Mouse (Mus musculus) embryonic fibroblast, embryonic 13.5 days (primary cell): Measurements from ENCODE around the gene Cd36. TPM values are rescaled to one million over a fixed set of nuclear protein-coding genes. Genes with fewer than 3 reads are reported as not detected.

ENCODE experiments used
- H3K27ac ChIP-seq: 2 replicates; pipeline ENCODE4 v1.5.1; 2012; ENCODE audit warnings: low read length, control low read depth, inconsistent platforms; ENCODE audit not compliant: insufficient read depth
- H3K4me1 ChIP-seq: 2 replicates; pipeline ENCODE4 v1.6.1; 2011; ENCODE audit warnings: low read length; ENCODE audit not compliant: control insufficient read depth, insufficient read depth
- H3K4me3 ChIP-seq: 2 replicates; pipeline ENCODE4 v1.5.1; 2011; ENCODE audit warnings: mild to moderate bottlenecking, control low read depth, low read length; ENCODE audit not compliant: insufficient read depth
- CTCF ChIP-seq: IDR thresholded peaks from 2 replicates; pipeline ENCODE4 v1.5.1; 2011; ENCODE audit warnings: mild to moderate bottlenecking, control low read depth, low read length, moderate library complexity, borderline replicate concordance; ENCODE audit not compliant: insufficient read depth
- POLR2A ChIP-seq: IDR thresholded peaks from 2 replicates; pipeline ENCODE4 v1.6.1; 2011; ENCODE audit warnings: low read depth, mild to moderate bottlenecking, control low read depth, low read length, moderate library complexity
- polyA plus RNA-seq: library from polyadenylated mRNA; stranded (reverse); fragments of >200 nt; gene quantifications from 2 replicates; pipeline ENCODE4 v1.2.4, GENCODE M21; 2011; ENCODE audit warnings: low read depth; ENCODE audit not compliant: missing spikeins, insufficient read length

Cd36 gene
- polyA plus RNA-seq, 1 experiment, result 4.2 TPM

DNA sequence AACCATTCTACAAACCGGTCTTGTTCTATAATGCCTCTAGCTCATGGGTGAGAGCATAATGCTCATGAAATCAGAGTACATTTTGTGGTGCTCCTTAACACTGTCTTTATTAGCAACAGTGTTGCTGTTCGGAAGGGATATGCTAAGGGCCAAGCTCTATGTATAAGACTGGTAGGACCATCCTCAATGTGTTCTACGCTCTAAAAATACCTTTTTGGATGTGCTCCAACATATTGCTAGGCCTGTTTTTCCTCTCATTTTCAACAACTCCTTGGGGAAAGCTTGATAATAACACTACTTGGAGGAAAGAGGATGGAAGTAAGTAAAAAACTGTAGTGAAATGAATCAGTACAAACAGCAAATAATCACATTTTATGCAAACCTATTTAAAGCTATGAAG, 44.7 kb downstream of the Cd36 start:
- H3K4me3 ChIP-seq, result no peak overlapping the region
- no peak overlapping the region for H3K27ac ChIP-seq
- TF ChIP-seq CTCF (no peak), POLR2A (no peak)
- H3K4me1 ChIP-seq, result no peaks in the 10 kb centered on the region

DNA sequence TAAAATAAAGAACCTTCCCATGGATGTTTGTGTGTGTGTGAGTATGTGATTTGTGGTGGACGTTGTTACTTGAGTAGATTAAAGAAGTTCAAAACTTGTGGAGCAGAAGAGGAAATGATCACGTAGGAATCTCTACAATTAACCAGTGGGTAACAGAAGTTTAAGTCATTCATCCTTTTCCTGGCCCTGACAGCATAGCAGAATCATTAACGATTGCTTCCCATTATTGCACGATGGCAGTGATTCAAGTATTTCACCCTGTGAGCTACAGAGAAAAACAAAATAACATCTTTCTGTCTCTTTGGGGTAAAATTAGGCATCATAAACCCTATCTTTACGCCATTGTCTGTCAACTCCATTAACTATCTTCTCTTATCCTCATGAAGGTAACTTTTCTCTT, 45.3 kb downstream of the Cd36 start:
- H3K4me1 ChIP-seq, result no peaks in the 10 kb centered on the region
- TF ChIP-seq POLR2A (no peak), CTCF (no peak)
- H3K4me3 ChIP-seq, result no peak overlapping the region
- no peak overlapping the region for H3K27ac ChIP-seq

DNA sequence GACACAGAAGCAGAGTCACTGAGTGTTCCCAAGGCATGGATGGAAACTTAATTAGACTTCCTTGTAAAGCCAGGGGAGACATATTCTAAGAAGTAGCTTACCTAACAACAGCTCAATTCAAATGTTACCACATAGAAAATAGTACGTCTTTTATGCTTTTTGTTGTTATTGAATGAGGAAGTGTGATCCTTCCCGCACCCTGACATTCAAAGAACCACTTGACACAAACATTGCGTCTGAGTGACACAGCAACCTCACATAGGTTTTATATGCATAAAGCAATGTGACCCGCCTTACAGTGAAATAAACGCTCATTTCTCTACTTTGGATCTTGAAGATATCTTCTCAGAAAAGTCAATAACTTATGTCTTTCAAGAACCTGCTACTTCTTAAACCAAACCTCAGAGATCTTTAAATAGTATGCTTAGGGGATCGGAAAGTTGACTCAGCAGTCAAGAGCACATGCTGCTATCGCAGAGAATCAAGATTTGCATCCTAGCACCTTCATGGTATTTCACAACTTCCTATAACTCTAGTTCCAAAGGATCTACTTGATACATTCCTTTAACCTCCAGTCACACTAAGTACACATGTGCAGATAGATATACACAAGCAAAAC, 46.4 kb downstream of the Cd36 start:
- no peak overlapping the region for H3K27ac ChIP-seq
- no peak overlapping the region for H3K4me3 ChIP-seq
- TF ChIP-seq CTCF (no peak), POLR2A (no peak)

DNA sequence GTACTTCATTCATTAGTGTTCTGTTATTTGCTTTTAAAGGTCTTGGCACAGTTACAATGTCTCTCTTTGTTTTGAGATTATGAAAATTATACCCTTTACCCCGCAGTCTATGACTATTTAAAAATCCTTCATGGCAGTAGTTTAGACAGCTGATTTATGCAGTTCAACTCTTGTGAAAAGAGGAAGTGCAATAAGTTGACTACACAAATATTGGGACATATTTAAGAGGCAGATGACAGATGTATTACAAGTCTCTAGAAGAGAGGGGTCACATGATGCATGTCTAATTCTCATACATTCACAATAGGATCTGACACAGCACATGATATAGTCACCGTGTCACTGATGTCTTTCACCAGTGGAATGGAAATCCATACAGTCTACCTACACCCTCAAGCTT, 49.1 kb downstream of the Cd36 start:
- no peak overlapping the region for H3K4me3 ChIP-seq
- TF ChIP-seq CTCF (no peak), POLR2A (no peak)
- H3K4me1 ChIP-seq, result no peaks in the 10 kb centered on the region
- H3K27ac ChIP-seq, result no peak overlapping the region

More for the DNA sequence above, 46.4 kb downstream of the Cd36 start:
- H3K4me1 ChIP-seq, result no peaks in the 10 kb centered on the region

DNA sequence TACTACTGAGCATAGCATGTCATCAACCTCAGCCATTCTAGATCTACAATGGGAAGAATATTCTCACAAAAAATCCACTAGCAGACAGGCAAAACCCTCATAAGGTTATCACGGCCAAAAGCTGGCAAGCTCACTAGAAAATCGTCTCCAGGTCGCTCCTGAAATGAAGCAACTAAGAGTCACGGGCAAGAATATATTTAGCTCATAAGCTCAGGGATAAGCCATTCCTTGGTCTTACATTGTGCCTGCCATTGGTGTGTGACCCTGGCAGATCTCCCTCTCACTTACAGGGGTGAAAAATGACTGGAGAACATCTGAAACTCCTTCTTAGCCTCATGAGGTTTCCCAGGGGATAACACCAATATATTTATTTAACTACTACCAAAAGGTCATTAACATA, 52.2 kb downstream of the Cd36 start:
- Histone ChIP-seq H3K4me3 (no peak overlapping the region), H3K27ac (no peak overlapping the region), H3K4me1 (no peaks in the 10 kb centered on the region)
- TF ChIP-seq CTCF, result no peak
- no peak for TF ChIP-seq POLR2A

DNA sequence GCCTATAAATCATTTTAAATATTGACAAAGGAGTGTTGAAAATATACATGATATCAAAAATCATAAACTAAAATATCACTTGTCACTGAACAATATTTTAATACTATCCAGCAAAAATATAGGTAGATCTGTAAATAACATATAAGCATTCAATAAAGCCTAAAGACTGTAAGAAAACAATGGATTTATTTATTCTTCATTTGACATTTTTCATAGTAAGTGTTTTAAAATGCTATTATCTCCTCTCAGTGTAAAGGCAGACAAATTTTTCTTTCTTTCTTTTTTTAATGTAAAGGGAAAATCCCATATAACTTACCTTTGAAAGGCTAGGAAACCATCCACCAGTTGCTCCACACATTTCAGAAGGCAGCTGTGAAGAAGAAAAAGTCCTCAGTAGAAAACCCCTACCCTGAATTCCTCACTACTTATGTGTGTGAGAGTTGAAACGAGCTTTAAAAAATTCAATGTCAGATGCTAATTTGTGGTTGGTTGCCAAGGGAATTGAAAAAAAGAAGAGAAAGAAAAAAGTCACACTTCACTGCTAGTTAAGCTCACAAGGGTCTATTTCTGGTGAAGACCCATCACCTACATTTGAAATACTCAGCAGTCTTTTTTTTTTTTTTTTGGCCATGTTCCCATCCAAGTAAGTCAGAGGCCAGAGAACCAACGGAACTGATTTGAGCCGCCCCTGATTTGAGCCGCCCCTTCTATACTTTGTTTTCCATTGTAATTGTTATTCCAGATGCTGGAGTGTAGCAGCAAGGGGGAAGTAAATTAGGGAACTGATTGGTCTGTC, 53.1 kb downstream of the Cd36 start:
- TF ChIP-seq POLR2A (no peak), CTCF (no peak)

DNA sequence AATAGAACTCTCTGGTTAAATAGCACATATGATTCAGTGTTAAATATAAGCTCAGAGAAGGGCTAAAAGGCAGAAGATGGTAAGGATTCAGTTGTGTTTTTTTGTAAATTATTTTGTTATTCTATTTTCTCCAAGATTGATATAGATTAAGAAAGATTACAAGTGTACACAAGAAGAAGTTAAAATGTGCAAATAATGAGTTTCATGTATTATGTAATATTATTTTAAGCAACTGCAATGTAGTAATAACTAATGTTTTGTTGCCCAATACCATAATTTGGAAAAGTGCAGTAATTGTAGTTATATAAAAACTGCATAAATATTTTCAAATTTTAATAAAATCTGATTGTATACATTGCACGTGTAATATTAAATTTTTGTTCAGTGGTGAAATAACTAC, 54.8 kb downstream of the Cd36 start:
- Histone ChIP-seq H3K27ac (no peak overlapping the region), H3K4me1 (no peaks in the 10 kb centered on the region), H3K4me3 (no peak overlapping the region)
- TF ChIP-seq CTCF, result no peak
- TF ChIP-seq POLR2A, result no peak

More for the DNA sequence above, 53.1 kb downstream of the Cd36 start:
- Histone ChIP-seq H3K4me3 (no peak overlapping the region), H3K4me1 (no peaks in the 10 kb centered on the region), H3K27ac (no peak overlapping the region)

DNA sequence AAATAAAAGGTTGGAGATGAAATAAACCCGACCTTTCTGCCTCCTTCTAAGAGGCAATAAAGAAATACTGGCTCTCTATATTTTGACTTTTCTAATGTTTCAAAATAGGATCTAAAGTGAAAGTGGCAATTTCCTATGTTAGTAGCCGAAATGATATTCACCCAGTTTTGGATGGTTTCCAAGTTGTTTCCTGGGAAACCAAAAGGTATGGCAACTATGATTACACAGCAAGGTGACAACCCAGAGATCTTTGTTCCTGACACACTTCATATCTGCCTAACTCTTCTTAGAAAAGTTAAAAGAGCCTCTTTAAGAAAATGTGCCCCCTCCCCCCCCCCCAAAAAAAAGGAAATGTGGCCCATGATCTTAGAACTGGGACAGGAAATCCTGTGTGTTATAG, 58.1 kb downstream of the Cd36 start:
- no peak overlapping the region for H3K27ac ChIP-seq
- no peak for TF ChIP-seq POLR2A
- TF ChIP-seq CTCF, result no peak
- H3K4me3 ChIP-seq, result no peak overlapping the region
- H3K4me1 ChIP-seq, result no peaks in the 10 kb centered on the region

DNA sequence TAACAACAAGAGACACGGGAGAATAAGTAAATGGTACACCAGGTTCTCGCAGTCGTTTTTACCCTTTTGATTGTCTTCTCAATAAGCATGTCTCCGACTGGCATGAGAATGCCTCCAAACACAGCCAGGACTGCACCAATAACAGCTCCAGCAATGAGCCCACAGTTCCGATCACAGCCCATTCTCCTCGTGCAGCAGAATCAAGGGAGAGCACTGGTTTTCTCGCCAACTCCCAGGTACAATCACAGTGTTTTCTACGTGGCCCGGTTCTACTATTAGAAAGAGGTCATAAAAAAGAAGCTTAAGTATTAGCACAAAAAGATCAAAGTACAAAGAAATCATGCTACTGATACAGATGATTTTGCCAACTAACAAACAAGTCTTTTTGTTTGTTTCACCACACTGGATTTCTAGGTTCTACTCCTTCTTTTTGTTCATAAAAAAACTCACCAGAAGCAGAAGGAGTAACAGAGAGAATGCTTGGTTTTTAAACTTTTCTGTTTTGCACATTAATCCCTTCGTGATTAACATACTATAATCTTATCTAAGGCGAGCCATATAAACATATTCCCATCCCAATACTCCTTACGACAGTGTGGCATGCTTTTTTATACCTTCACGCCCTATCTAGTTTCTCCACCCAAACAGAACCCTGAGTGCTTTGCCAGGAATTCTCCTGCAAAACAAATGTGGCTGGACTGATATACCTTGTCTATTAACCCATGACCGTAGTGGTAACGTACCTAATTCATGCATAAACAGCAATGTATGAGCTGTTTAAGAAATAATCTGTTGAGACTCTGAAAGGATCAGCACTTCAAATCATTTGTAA, 59.7 kb downstream of the Cd36 start:
- no peak overlapping the region for H3K27ac ChIP-seq
- H3K4me3 ChIP-seq, result no peak overlapping the region
- no peak for TF ChIP-seq CTCF
- TF ChIP-seq POLR2A, result no peak
- H3K4me1 ChIP-seq, result no peaks in the 10 kb centered on the region

DNA sequence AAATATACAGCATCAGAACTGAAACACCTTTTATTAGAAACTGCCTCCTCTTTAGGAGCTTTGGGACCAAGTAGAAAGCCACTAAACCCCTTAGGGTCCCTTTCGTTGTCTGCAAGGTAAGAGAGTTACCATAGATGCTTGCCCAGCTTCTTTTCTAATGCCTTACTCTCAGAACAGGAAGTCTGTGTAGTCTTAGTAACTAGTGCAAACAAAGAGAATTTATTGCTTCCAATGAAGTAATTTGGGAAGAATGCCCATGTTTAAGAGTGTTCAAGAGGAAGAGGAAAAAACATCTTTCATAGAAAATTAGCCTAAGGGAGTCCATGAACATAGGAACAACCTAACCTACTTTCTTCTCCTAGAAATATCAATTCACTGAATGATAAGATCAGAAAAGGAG, 67.2 kb downstream of the Cd36 start:
- Histone ChIP-seq H3K4me1 (no peaks in the 10 kb centered on the region), H3K27ac (no peak overlapping the region), H3K4me3 (no peak overlapping the region)
- TF ChIP-seq POLR2A (no peak), CTCF (no peak)
